Mouse (Mus musculus): ENCODE measurements around the gene Tmtc2.

DNA sequence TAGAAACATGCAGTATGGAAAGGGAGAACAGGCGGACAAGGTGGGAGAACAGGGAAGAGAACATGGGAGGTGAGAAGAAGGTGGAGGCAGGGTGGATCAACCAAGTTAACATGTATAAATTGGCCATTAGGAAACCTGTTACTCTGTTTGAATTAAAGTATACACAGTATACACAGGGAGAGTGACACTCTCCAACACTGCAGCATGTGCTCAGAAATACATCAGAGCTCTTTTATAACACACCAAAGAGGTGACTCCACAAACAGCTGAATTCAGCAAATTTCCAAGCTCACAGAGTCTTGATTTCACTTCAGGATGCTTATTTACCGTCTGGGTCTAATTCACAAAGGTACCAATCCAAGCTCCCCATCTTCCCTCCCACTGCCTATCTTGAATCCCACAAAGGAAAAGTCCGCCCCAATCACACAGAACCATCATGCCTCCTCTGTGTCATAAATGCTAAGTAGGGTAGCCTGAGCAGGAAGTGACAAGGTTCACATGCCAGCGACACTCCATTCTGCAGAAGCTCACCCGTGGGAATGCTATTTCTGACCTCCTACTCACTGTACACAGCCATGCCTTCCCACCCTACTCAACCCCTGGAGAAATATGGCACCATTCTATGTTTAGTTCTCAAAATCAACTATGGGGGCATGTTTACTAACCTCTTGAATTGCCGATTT lies 17.2 kb downstream of the Tmtc2 start:
- TF ChIP-seq CTCF (IDR thresholded peaks at IDR 0.05; ENCODE audit: borderline replicate concordance, control insufficient read depth, extremely low read depth, insufficient read depth, low read length, poor library complexity): no peak
- TF ChIP-seq POLR2A (IDR thresholded peaks at IDR 0.05; ENCODE audit: control insufficient read depth, extremely low read depth, insufficient read depth, low read length, poor library complexity): no peak
